Mouse (Mus musculus): ENCODE measurements around the gene Enpp4. TPM values are rescaled to one million over a fixed set of nuclear protein-coding genes. Genes with fewer than 3 reads are reported as not detected.

The Enpp4 gene
- polyA plus RNA-seq, 1 experiment: 1.9 TPM

GRCm38 (mm10) chr17:44100906-44101305 is 4.7 kb downstream of the Enpp4 start:
- H3K4me3 ChIP-seq (ENCODE audit: insufficient read depth, low read length): peak overlapping the region; percentile 51
- H3K27ac ChIP-seq (ENCODE audit: insufficient read depth, low read depth, low read length): peak overlapping the region; percentile 31; the same call in 1 of the 2 replicates

GRCm38 (mm10) chr17:44100486-44100885 is 5.1 kb downstream of the Enpp4 start:
- H3K27ac ChIP-seq (ENCODE audit: insufficient read depth, low read depth, low read length): no peak overlapping the region
- no peak for TF ChIP-seq CTCF (IDR thresholded peaks at IDR 0.05; ENCODE audit: low read depth, low read length)
- TF ChIP-seq POLR2A (IDR thresholded peaks at IDR 0.05; ENCODE audit: borderline replicate concordance, low read depth, low read length): no peak
- peaks cover 15% of the 10 kb centered on the region for H3K4me1 ChIP-seq (ENCODE audit: control insufficient read depth, insufficient read depth, low read length)

More at GRCm38 (mm10) chr17:44100906-44101305, 4.7 kb downstream of the Enpp4 start:
- no peak for TF ChIP-seq CTCF (IDR thresholded peaks at IDR 0.05; ENCODE audit: low read depth, low read length)
- TF ChIP-seq POLR2A (IDR thresholded peaks at IDR 0.05; ENCODE audit: borderline replicate concordance, low read depth, low read length): no peak
- H3K4me1 ChIP-seq (ENCODE audit: control insufficient read depth, insufficient read depth, low read length): peaks cover 15% of the 10 kb centered on the region

GRCm38 (mm10) chr17:44091512-44091911 is 14.1 kb downstream of the Enpp4 start:
- Histone ChIP-seq H3K27ac (ENCODE audit: insufficient read depth, low read depth, low read length) (no peak overlapping the region), H3K4me3 (ENCODE audit: insufficient read depth, low read length) (no peak overlapping the region), H3K4me1 (ENCODE audit: control insufficient read depth, insufficient read depth, low read length) (no peaks in the 10 kb centered on the region)
- TF ChIP-seq POLR2A (IDR thresholded peaks at IDR 0.05; ENCODE audit: borderline replicate concordance, low read depth, low read length) (no peak), CTCF (IDR thresholded peaks at IDR 0.05; ENCODE audit: low read depth, low read length) (no peak)

More at GRCm38 (mm10) chr17:44100486-44100885, 5.1 kb downstream of the Enpp4 start:
- no peak overlapping the region for H3K4me3 ChIP-seq (ENCODE audit: insufficient read depth, low read length)

GRCm38 (mm10) chr17:44090916-44091315 is 14.7 kb downstream of the Enpp4 start:
- no peaks in the 10 kb centered on the region for H3K4me1 ChIP-seq (ENCODE audit: control insufficient read depth, insufficient read depth, low read length)
- TF ChIP-seq CTCF (IDR thresholded peaks at IDR 0.05; ENCODE audit: low read depth, low read length): no peak
- TF ChIP-seq POLR2A (IDR thresholded peaks at IDR 0.05; ENCODE audit: borderline replicate concordance, low read depth, low read length): no peak
- no peak overlapping the region for H3K4me3 ChIP-seq (ENCODE audit: insufficient read depth, low read length)
- no peak overlapping the region for H3K27ac ChIP-seq (ENCODE audit: insufficient read depth, low read depth, low read length)

- H3K4me3 ChIP-seq (ENCODE audit: insufficient read depth, low read length): no peak overlapping the region
- TF ChIP-seq POLR2A (IDR thresholded peaks at IDR 0.05; ENCODE audit: borderline replicate concordance, low read depth, low read length) (no peak), CTCF (IDR thresholded peaks at IDR 0.05; ENCODE audit: low read depth, low read length) (no peak)
- no peak overlapping the region for H3K27ac ChIP-seq (ENCODE audit: insufficient read depth, low read depth, low read length)
Observed at GRCm38 (mm10) chr17:44088226-44088625, 17.4 kb downstream of the Enpp4 start.

GRCm38 (mm10) chr17:44083156-44083555 is 22.5 kb downstream of the Enpp4 start:
- TF ChIP-seq CTCF (IDR thresholded peaks at IDR 0.05; ENCODE audit: low read depth, low read length): no peak
- no peak for TF ChIP-seq POLR2A (IDR thresholded peaks at IDR 0.05; ENCODE audit: borderline replicate concordance, low read depth, low read length)

More at GRCm38 (mm10) chr17:44088226-44088625, 17.4 kb downstream of the Enpp4 start:
- no peaks in the 10 kb centered on the region for H3K4me1 ChIP-seq (ENCODE audit: control insufficient read depth, insufficient read depth, low read length)

GRCm38 (mm10) chr17:44078631-44079350 is 26.8 kb downstream of the Enpp4 start, which contains the start of gene Enpp5:
TSS of gene Enpp5 (plus strand) at chr17:44078813.
- Histone ChIP-seq H3K27ac (ENCODE audit: insufficient read depth, low read depth, low read length) (no peak within 1 kb of the TSS), H3K4me3 (ENCODE audit: insufficient read depth, low read length) (peak within 1 kb of the TSS; percentile 51), H3K4me1 (ENCODE audit: control insufficient read depth, insufficient read depth, low read length) (no peaks in the 10 kb centered on the region)
- TF ChIP-seq POLR2A (IDR thresholded peaks at IDR 0.05; ENCODE audit: borderline replicate concordance, low read depth, low read length): no peak
- no peak for TF ChIP-seq CTCF (IDR thresholded peaks at IDR 0.05; ENCODE audit: low read depth, low read length)

More at GRCm38 (mm10) chr17:44083156-44083555, 22.5 kb downstream of the Enpp4 start:
- Histone ChIP-seq H3K4me1 (ENCODE audit: control insufficient read depth, insufficient read depth, low read length) (no peaks in the 10 kb centered on the region), H3K4me3 (ENCODE audit: insufficient read depth, low read length) (no peak overlapping the region), H3K27ac (ENCODE audit: insufficient read depth, low read depth, low read length) (no peak overlapping the region)

GRCm38 (mm10) chr17:44077843-44078160 is 27.8 kb downstream of the Enpp4 start:
- Histone ChIP-seq H3K27ac (ENCODE audit: insufficient read depth, low read depth, low read length) (no peak overlapping the region), H3K4me3 (ENCODE audit: insufficient read depth, low read length) (no peak overlapping the region), H3K4me1 (ENCODE audit: control insufficient read depth, insufficient read depth, low read length) (no peaks in the 10 kb centered on the region)
- TF ChIP-seq POLR2A (IDR thresholded peaks at IDR 0.05; ENCODE audit: borderline replicate concordance, low read depth, low read length): no peak
- TF ChIP-seq CTCF (IDR thresholded peaks at IDR 0.05; ENCODE audit: low read depth, low read length): no peak

- TF ChIP-seq POLR2A (IDR thresholded peaks at IDR 0.05; ENCODE audit: borderline replicate concordance, low read depth, low read length): no peak
- no peak overlapping the region for H3K4me3 ChIP-seq (ENCODE audit: insufficient read depth, low read length)
- H3K27ac ChIP-seq (ENCODE audit: insufficient read depth, low read depth, low read length): no peak overlapping the region
- H3K4me1 ChIP-seq (ENCODE audit: control insufficient read depth, insufficient read depth, low read length): no peaks in the 10 kb centered on the region
Observed at GRCm38 (mm10) chr17:44077146-44077842, 28.3 kb downstream of the Enpp4 start.
